Mouse (Mus musculus): ENCODE measurements at regions not wholly inside any gene's neighbourhood (a gene's known extent, or its start where the extent isn't known, plus 50 kb on each side); places are given as distances from the start of the nearest gene placed in this dataset.
A peak's percentile ranks its signal among the peaks of the same experiment; 100 is the strongest.
"Not testable (repeated sequence)": the region's sequence is repeated elsewhere in the genome, so short reads cannot be mapped to it uniquely, and the experiment has no call there.

- DNase-seq = no peak
- intact Hi-C loops (cut with DNase I) = no loop called here
These were observed 1453.2 kb upstream of the Gje1 start for GRCm38 (mm10) chr10:16171251-16171650.

GRCm38 (mm10) chr10:16159542-16159941, 1441.5 kb upstream of the Gje1 start:
- DNase-seq; intact Hi-C loops (cut with DNase I): not testable (repeated sequence)

GRCm38 (mm10) chr10:16158445-16158844, 1440.4 kb upstream of the Gje1 start:
- no peak for DNase-seq

GRCm38 (mm10) chr10:16156954-16157353, 1438.9 kb upstream of the Gje1 start:
- no peak for DNase-seq
- intact Hi-C loops (cut with DNase I) = no loop called here

More at GRCm38 (mm10) chr10:16158445-16158844, 1440.4 kb upstream of the Gje1 start:
- intact Hi-C loops (cut with DNase I) = no loop called here

DNA sequence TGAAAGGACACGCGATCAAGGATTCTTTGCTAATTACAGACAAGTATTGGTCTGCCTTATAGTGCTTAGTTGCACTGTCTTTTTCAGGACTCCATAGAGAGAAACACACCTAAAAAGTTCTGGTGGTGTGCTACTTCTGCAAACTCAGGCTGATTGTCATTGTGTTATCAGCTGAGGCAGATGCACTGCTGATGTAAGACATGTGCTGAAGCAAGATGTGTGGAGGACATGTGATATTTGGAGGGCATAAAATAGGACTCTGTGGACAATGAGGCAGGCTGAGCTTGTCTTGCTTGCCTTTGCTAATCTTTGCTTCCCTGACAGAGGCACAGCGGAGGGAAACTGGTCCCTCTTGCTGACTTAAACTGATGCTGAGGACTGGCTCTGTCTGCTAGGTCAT, 1431.0 kb upstream of the Gje1 start:
- no peak for DNase-seq
- intact Hi-C loops (cut with DNase I) = no loop called here

DNA sequence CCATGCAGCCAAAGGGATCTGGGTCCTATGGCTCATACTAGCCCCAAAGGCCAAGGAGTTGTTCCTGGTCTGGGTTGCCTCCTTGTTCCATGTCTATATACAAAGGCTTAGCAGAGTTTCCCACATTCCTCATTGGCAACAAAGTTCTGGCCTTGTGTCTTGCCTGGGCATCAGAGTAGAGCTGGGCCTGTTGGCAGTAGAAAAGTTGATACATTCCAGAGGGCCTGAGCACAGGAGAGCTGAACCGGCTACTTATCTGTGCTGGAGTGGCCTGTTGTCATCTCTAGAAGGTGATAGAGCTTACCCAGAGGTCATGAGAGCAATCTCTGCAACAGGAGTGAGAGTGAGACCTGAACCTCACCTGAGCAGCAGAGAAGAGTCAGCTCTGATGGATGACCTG, 1427.4 kb upstream of the Gje1 start:
- intact Hi-C loops (cut with DNase I) = no loop called here
- DNase-seq = peak; percentile 4 to 5

GRCm38 (mm10) chr10:16123902-16124301, 1405.9 kb upstream of the Gje1 start:
- intact Hi-C loops (cut with DNase I) = no loop called here
- DNase-seq = no peak

GRCm38 (mm10) chr10:16088210-16088609, 1370.2 kb upstream of the Gje1 start:
- DNase-seq = no peak

GRCm38 (mm10) chr10:16053008-16053407, 1335.0 kb upstream of the Gje1 start:
- no peak for DNase-seq
- intact Hi-C loops (cut with DNase I) = no loop called here

More at GRCm38 (mm10) chr10:16088210-16088609, 1370.2 kb upstream of the Gje1 start:
- intact Hi-C loops (cut with DNase I) = no loop called here

DNA sequence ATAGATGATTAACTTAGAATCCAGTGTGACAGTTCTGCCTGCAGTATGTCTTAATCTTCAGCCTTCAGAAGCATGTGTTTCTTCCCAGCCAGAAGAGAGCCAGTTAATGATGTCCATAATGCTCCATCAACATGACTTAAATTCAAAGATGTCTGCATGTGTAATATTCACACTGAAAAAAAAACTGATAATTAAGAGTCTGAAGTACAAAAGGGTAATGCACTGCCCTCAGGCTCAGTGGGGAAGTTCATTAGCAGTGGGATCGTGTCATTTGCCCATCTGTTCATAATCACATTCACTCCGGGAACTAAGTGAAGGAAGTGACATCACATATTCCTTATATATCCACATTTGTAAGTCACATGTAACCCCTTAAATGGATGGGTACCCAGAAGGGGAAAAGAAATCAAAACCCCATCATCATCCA, 1334.5 kb upstream of the Gje1 start:
- intact Hi-C loops (cut with DNase I) = no loop called here
- no peak for DNase-seq

GRCm38 (mm10) chr10:16036255-16036654, 1318.2 kb upstream of the Gje1 start:
- intact Hi-C loops (cut with DNase I) = no loop called here
- DNase-seq = no peak

GRCm38 (mm10) chr10:16033096-16033495, 1315.1 kb upstream of the Gje1 start:
- intact Hi-C loops (cut with DNase I) = loop anchor here (1.0 kb wide), 1 partner anchor 11 kb away; no protein-coding TSS in a partner anchor

DNA sequence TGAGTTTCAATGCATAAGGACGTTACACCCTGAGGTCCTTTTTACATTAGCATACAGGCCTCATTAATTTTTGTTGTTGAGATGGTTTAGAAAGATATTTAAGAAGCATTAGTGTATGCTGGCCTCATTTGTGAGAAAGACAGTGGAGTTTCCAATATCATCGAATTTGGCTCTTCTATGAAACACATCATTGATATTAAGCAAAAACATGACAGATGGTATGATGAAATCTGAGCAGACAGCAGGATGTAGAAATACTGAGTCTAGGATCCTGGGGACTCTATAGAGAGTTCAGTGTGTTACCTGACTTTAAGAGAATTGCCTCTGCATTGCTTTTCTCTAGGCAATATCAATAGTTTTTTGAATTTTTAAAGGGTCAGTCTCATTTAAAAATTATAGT, 1312.8 kb upstream of the Gje1 start:
- DNase-seq = no peak
- intact Hi-C loops (cut with DNase I) = no loop called here

More at GRCm38 (mm10) chr10:16033096-16033495, 1315.1 kb upstream of the Gje1 start:
- DNase-seq = no peak

- intact Hi-C loops (cut with DNase I) = no loop called here
These were observed 1296.8 kb upstream of the Gje1 start for GRCm38 (mm10) chr10:16014806-16015205.

DNA sequence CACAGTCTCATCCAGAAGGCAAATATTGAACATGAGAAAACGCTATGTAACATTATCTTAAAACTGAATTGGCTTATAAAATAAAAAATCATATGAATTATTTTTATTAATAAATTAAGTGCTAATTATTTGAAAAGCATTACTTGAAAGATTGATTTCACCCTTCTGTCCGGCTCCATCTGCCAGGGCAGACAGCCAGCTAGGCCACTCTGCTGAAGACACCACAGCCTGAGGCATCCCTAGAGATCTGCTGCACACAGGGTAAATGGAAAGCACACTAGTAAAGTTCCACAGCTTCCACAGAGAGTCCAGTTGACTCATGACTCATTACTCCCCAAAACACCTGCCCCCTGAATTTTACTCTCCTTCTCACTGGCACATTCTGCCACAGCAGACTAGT, 1283.2 kb upstream of the Gje1 start:
- no peak for DNase-seq
- intact Hi-C loops (cut with DNase I) = loop anchor here (10.0 kb wide), 1 partner anchor 1166 kb away; no protein-coding TSS in a partner anchor

More at GRCm38 (mm10) chr10:16014806-16015205, 1296.8 kb upstream of the Gje1 start:
- DNase-seq = no peak

- DNase-seq = no peak
- intact Hi-C loops (cut with DNase I) = no loop called here
These were observed 1275.3 kb upstream of the Gje1 start for GRCm38 (mm10) chr10:15993275-15993674.

All from heart, postnatal 10 days (tissue).